Mouse (Mus musculus) neural tube, embryonic 14.5 days (tissue): Measurements from ENCODE around the gene Npat. TPM values are rescaled to one million over a fixed set of nuclear protein-coding genes. Genes with fewer than 3 reads are reported as not detected.

Experiments
- ATAC-seq: fragments of 200-750 bp; cut with Nextera tagmentation; 2 replicates; pipeline ENCODE4 v1.8.0; 2017; ENCODE audit warnings: low read depth, mild to moderate bottlenecking, moderate TSS enrichment, moderate library complexity
- H3K27ac ChIP-seq: fragments of 300-500 bp; sonication (generic); 2 replicates; pipeline ENCODE4 v1.5.1; 2014; ENCODE audit warnings: low read depth, mild to moderate bottlenecking, control low read depth, low read length, moderate library complexity, mixed read lengths
- H3K27me3 ChIP-seq: fragments of 300-500 bp; sonication (generic); 2 replicates; pipeline ENCODE4 v1.6.1; 2014; ENCODE audit warnings: low read length; ENCODE audit not compliant: control insufficient read depth, insufficient read depth
- H3K36me3 ChIP-seq: fragments of 300-500 bp; sonication (generic); 2 replicates; pipeline ENCODE4 v1.6.1; 2014; ENCODE audit warnings: low read length, mixed read lengths; ENCODE audit not compliant: control insufficient read depth, insufficient read depth
- H3K4me1 ChIP-seq: fragments of 300-500 bp; sonication (generic); 2 replicates; pipeline ENCODE4 v1.6.1; 2014; ENCODE audit warnings: low read length; ENCODE audit not compliant: control insufficient read depth, insufficient read depth
- H3K4me2 ChIP-seq: fragments of 300-500 bp; sonication (generic); 2 replicates; pipeline ENCODE4 v1.6.1; 2014; ENCODE audit warnings: mild to moderate bottlenecking, low read depth, low read length, control low read depth
- H3K4me3 ChIP-seq: fragments of 300-500 bp; sonication (generic); 2 replicates; pipeline ENCODE4 v1.5.1; 2014; ENCODE audit warnings: low read depth, low read length, control low read depth, mixed read lengths
- H3K9ac ChIP-seq: fragments of 300-500 bp; sonication (generic); replicated peaks from 2 replicates; pipeline ENCODE4 v1.6.1; 2014; ENCODE audit warnings: low read depth, mild to moderate bottlenecking, control low read depth, low read length, mixed read lengths
- H3K9me3 ChIP-seq: fragments of 300-500 bp; sonication (generic); 2 replicates; pipeline ENCODE4 v1.6.1; 2016; ENCODE audit warnings: low read length; ENCODE audit not compliant: control insufficient read depth
- WGBS: fragments of 180-500 bp; shearing (Covaris S2); extraction: QIAGEN DNeasy Blood & Tissue Kit; methylation state at CpG from one replicate; pipeline ENCODE4 v1.1.7; 2014; 5-methylcytosine and 5-hydroxymethylcytosine counted together
- polyA plus RNA-seq: library from polyadenylated mRNA; unstranded; fragments of >200 nt; fragmentation: Nextera tagmentation; extraction: Ambion mirVana; gene quantifications from 2 replicates; pipeline ENCODE4 v1.2.1, GENCODE M21; 2014

Npat gene
- polyA plus RNA-seq, 1 experiment from 2014 or later = 13.7 TPM

GRCm38 (mm10) chr9:53575721-53576120 is 38.9 kb downstream of the Npat start:
- Histone ChIP-seq H3K4me3 (no peak overlapping the region), H3K4me2 (no peak overlapping the region), H3K9me3 (no peaks in the 10 kb centered on the region), H3K27me3 (no peaks in the 10 kb centered on the region), H3K27ac (no peak overlapping the region), H3K4me1 (no peaks in the 10 kb centered on the region), H3K9ac (no peak overlapping the region), H3K36me3 (peaks cover 20% of the 10 kb centered on the region)
- 93% methylated on average over 5 of the region's 5 CpGs for WGBS
- no peak for ATAC-seq

- H3K9me3 ChIP-seq = no peaks in the 10 kb centered on the region
- no peak for ATAC-seq
- peaks cover 49% of the 10 kb centered on the region for H3K36me3 ChIP-seq
- H3K27me3 ChIP-seq = no peaks in the 10 kb centered on the region
- no peak overlapping the region for H3K4me3 ChIP-seq
- H3K9ac ChIP-seq = no peak overlapping the region
- WGBS = 89% methylated on average over 4 of the region's 4 CpGs
- H3K4me1 ChIP-seq = no peaks in the 10 kb centered on the region
- H3K27ac ChIP-seq = no peak overlapping the region
- H3K4me2 ChIP-seq = no peak overlapping the region
These were observed 45.0 kb downstream of the Npat start for GRCm38 (mm10) chr9:53581870-53582269.

- Histone ChIP-seq H3K27me3 (no peaks in the 10 kb centered on the region), H3K27ac (no peak overlapping the region), H3K9me3 (no peaks in the 10 kb centered on the region), H3K4me3 (no peak overlapping the region), H3K36me3 (peaks cover 23% of the 10 kb centered on the region), H3K4me1 (no peaks in the 10 kb centered on the region), H3K9ac (no peak overlapping the region), H3K4me2 (no peak overlapping the region)
- ATAC-seq = no peak
- 10% methylated on average over 3 of the region's 3 CpGs for WGBS
These were observed 57.9 kb downstream of the Npat start for GRCm38 (mm10) chr9:53594764-53595163.

- no peaks in the 10 kb centered on the region for H3K27me3 ChIP-seq
- H3K4me3 ChIP-seq = no peak overlapping the region
- H3K27ac ChIP-seq = no peak overlapping the region
- no peaks in the 10 kb centered on the region for H3K4me1 ChIP-seq
- no peak overlapping the region for H3K9ac ChIP-seq
- H3K4me2 ChIP-seq = no peak overlapping the region
- ATAC-seq = no peak
- WGBS = 97% methylated on average over 4 of the region's 4 CpGs
- H3K36me3 ChIP-seq = peaks cover 13% of the 10 kb centered on the region
- no peaks in the 10 kb centered on the region for H3K9me3 ChIP-seq
These were observed 60.2 kb downstream of the Npat start for GRCm38 (mm10) chr9:53596971-53597600.

GRCm38 (mm10) chr9:53598631-53599030 is 61.8 kb downstream of the Npat start:
- Histone ChIP-seq H3K27ac (no peak overlapping the region), H3K4me1 (no peaks in the 10 kb centered on the region), H3K4me3 (no peak overlapping the region), H3K27me3 (no peaks in the 10 kb centered on the region), H3K9ac (no peak overlapping the region), H3K9me3 (no peaks in the 10 kb centered on the region), H3K36me3 (peaks cover 6% of the 10 kb centered on the region), H3K4me2 (no peak overlapping the region)
- WGBS = 78% methylated on average over 6 of the region's 6 CpGs
- ATAC-seq = no peak

- no peak for ATAC-seq
- Histone ChIP-seq H3K27me3 (no peaks in the 10 kb centered on the region), H3K4me2 (no peak overlapping the region), H3K9me3 (no peaks in the 10 kb centered on the region), H3K4me3 (no peak overlapping the region), H3K9ac (no peak overlapping the region), H3K4me1 (no peaks in the 10 kb centered on the region), H3K27ac (no peak overlapping the region), H3K36me3 (no peaks in the 10 kb centered on the region)
- WGBS = 92% methylated on average over 2 of the region's 2 CpGs
These were observed 64.7 kb downstream of the Npat start for GRCm38 (mm10) chr9:53601541-53601940.

GRCm38 (mm10) chr9:53603384-53603783 is 66.5 kb downstream of the Npat start:
- no peak overlapping the region for H3K9ac ChIP-seq
- no peak for ATAC-seq
- WGBS = 83% methylated on average over 1 of the region's 1 CpGs
- H3K27me3 ChIP-seq = no peaks in the 10 kb centered on the region
- H3K36me3 ChIP-seq = no peaks in the 10 kb centered on the region
- no peak overlapping the region for H3K4me3 ChIP-seq
- H3K27ac ChIP-seq = no peak overlapping the region
- no peak overlapping the region for H3K4me2 ChIP-seq
- no peaks in the 10 kb centered on the region for H3K9me3 ChIP-seq
- no peaks in the 10 kb centered on the region for H3K4me1 ChIP-seq

GRCm38 (mm10) chr9:53603849-53604248 is 67.0 kb downstream of the Npat start:
- H3K4me3 ChIP-seq = no peak overlapping the region
- no peak overlapping the region for H3K27ac ChIP-seq
- H3K36me3 ChIP-seq = no peaks in the 10 kb centered on the region

GRCm38 (mm10) chr9:53604954-53605353 is 68.1 kb downstream of the Npat start:
- H3K36me3 ChIP-seq = no peaks in the 10 kb centered on the region
- H3K4me1 ChIP-seq = 0 out of 2 replicates have a peak, but pooled peaks cover 5% of the 10 kb centered on the region
- H3K9me3 ChIP-seq = no peaks in the 10 kb centered on the region
- 92% methylated on average over 5 of the region's 5 CpGs for WGBS
- H3K4me2 ChIP-seq = no peak overlapping the region
- H3K4me3 ChIP-seq = no peak overlapping the region
- H3K27me3 ChIP-seq = no peaks in the 10 kb centered on the region
- no peak for ATAC-seq
- H3K27ac ChIP-seq = no peak overlapping the region
- H3K9ac ChIP-seq = no peak overlapping the region

More at GRCm38 (mm10) chr9:53603849-53604248, 67.0 kb downstream of the Npat start:
- H3K4me2 ChIP-seq = no peak overlapping the region
- H3K9me3 ChIP-seq = no peaks in the 10 kb centered on the region
- no peak overlapping the region for H3K9ac ChIP-seq
- no peaks in the 10 kb centered on the region for H3K27me3 ChIP-seq
- WGBS = 89% methylated on average over 3 of the region's 3 CpGs
- ATAC-seq = no peak
- no peaks in the 10 kb centered on the region for H3K4me1 ChIP-seq
